8 mouse cellular contexts compared by ENCODE assay signal in genomic region chr19:4811063-4811908, GRCm38 (mm10). TPM values are rescaled to one million over a fixed set of nuclear protein-coding genes. Genes with fewer than 3 reads are reported as not detected.
DNase-seq lines count a peak whose midpoint lies in the region; ATAC-seq lines count a peak whose summit lies in the region.

Gene Gm21992 (minus strand): TSS chr19:4811612.
Gene Rbm14 (minus strand): TSS chr19:4811634.

- under 1% methylated on average over 83 of the region's 83 CpGs for WGBS in lung, embryonic 16.5 days

- H3K4me3 ChIP-seq in lung, embryonic 16.5 days (ENCODE audit: low read length), result peak within 1 kb of the TSS; percentile 95

- peak; percentile 95 to 96 for ATAC-seq in hematopoietic stem cell, adult 5-6 weeks (replicated peaks in 1 of 2; ENCODE audit: insufficient read depth in 1 of 2, low FRiP score in 2 of 2, low TSS enrichment in 1 of 2, low read depth in 1 of 2, poor library complexity in 2 of 2, severe bottlenecking in 2 of 2)
- peak; percentile 99 for ATAC-seq in lung, embryonic 16.5 days (ENCODE audit: low read depth)

- no peaks in the 10 kb centered on the region for H3K36me3 ChIP-seq in lung, embryonic 16.5 days (ENCODE audit: control insufficient read depth, insufficient read depth, low read length)

- H3K4me1 ChIP-seq in lung, embryonic 16.5 days (replicated peaks; ENCODE audit: control insufficient read depth, insufficient read depth, low read length), result peaks cover 16% of the 10 kb centered on the region

- H3K9ac ChIP-seq in lung, embryonic 16.5 days (ENCODE audit: low read length), result peak within 1 kb of the TSS; percentile 98

- peak within 1 kb of the TSS; percentile 97 for H3K27ac ChIP-seq in lung, embryonic 16.5 days (ENCODE audit: low read length)

- no peaks in the 10 kb centered on the region for H3K9me3 ChIP-seq in lung, embryonic 16.5 days (ENCODE audit: control insufficient read depth, low read length)

- H3K27me3 ChIP-seq in lung, embryonic 16.5 days (ENCODE audit: control insufficient read depth, insufficient read depth, low read depth, low read length), result no peaks in the 10 kb centered on the region

- peak within 1 kb of the TSS; percentile 94 for H3K4me2 ChIP-seq in lung, embryonic 16.5 days (ENCODE audit: low read depth, low read length)

- DNase-seq in MEL-GATA-1-ER (ENCODE audit: extremely low read depth, low read depth), result peak; percentile 97
- DNase-seq in cerebellum, adult 8-10 months, result peak; percentile 98
- peak; percentile 98 for DNase-seq in forelimb bud, embryonic 11.5 days (ENCODE audit: low read depth, low spot score)
- DNase-seq in layer of hippocampus, adult 9-10 months (ENCODE audit: low spot score), result peak; percentile 98
- DNase-seq in ovary, postnatal 10 days (ENCODE audit: low spot score), result peak; percentile 97
- peak; percentile 95 to 96 for DNase-seq in thymus, postnatal 10 days (ENCODE audit: low spot score in 2 of 2)

RNA-seq across cellular contexts. Expression of gene Gm21992, which starts in this region (rescaled TPM):
- 41.8 and 81.7 TPM in 2 replicates for total RNA-seq in hematopoietic stem cell, adult 5-6 weeks (2017)
- polyA plus RNA-seq in lung, embryonic 16.5 days (2015; fragmentation: Nextera tagmentation; extraction: Ambion mirVana), result 25.7 and 30.9 TPM in 2 replicates

RNA-seq across cellular contexts. Expression of gene Rbm14, which starts in this region (rescaled TPM):
- total RNA-seq in hematopoietic stem cell, adult 5-6 weeks (2017), result 16.8 and 17.4 TPM in 2 replicates
- 82.4 and 88.6 TPM in 2 replicates for polyA plus RNA-seq in lung, embryonic 16.5 days (2015; fragmentation: Nextera tagmentation; extraction: Ambion mirVana)

Comparison
In these comparisons a context has a peak if more than half of its experiments do, and no peak if none do; other contexts are left out.
1. Peak in every context shown above with its lines: DNase-seq, ATAC-seq, H3K4me3 ChIP-seq and H3K27ac ChIP-seq.